7 mouse cellular contexts compared by ENCODE assay signal in the genomic region with DNA sequence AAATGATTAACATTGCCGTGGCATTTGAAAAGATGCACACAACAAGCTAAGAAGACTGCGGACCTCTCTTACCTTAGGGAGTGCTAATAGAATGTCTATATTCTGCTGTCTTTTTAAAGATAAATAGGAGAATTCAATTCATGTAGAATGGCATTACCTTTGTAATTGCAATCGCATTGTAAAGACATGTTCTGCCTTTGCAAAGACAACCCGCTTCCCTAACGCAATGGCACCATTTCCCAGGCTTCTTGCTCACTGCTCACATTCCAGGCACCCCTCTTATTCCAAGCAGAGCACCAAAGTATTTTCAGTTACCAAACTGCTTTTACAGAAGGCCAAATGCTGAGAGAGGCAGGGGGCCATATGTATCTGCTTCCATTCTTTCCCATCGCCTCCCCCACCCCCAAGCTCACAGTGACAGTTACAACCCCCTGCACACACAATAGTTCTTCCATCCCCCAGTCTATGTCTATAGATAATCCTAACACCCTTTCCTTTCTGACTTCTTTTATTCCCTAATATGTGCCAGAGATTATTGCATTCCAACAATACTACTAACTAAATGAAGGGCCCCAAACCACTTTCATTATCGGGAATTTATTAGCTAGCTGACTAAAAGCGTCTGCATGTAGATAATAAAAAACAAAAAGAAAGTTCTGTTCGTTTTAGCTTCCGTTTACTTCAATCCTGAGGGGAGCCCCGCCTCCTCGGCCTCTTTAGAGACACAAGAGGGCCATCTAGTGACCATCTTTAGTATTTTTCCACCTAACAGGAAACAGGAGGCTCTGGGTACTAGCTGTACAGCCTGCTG. TPM values are rescaled to one million over a fixed set of nuclear protein-coding genes. Genes with fewer than 3 reads are reported as not detected.
A peak's percentile ranks its signal among the peaks of the same experiment; 100 is the strongest.
DNase-seq lines count a peak whose midpoint lies in the region; TF ChIP-seq lines count a peak whose summit lies in the region.

No protein-coding gene starts in this region.

- intact Hi-C loops in left cerebral cortex, adult 2 months (cut with DNase I) = loop anchor here (5.0 kb wide), 1 partner anchor 1239 kb away; no protein-coding TSS in a partner anchor

- H3K27ac ChIP-seq in left cerebral cortex, adult 2 months = peak overlapping the region; percentile 53

- peak overlapping the region; percentile 40 for H3K4me3 ChIP-seq in left cerebral cortex, adult 2 months

- TF ChIP-seq CTCF in left cerebral cortex, adult 2 months (IDR thresholded peaks at IDR 0.05) = peak; percentile 72

- DNase-seq in NIH3T3 (ENCODE audit: low read depth) = peak; percentile 84
- peak; percentile 56 for DNase-seq in c-Kit-positive CD71-negative TER-119-negative erythroid progenitor cells, embryonic 14.5 days (ENCODE audit: low read depth)
- DNase-seq in frontal cortex, adult 2 months (ENCODE audit: extremely low spot score in 1 of 2, low spot score in 1 of 2) = peak; percentile 39 to 88
- DNase-seq in induced T-regulatory cell, adult 2 months (ENCODE audit: low read depth) = peak; percentile 75
- peak; percentile 31 to 46 for DNase-seq in left cerebral cortex, adult 2 months (ENCODE audit: extremely low spot score in 1 of 2, low spot score in 2 of 2)
- DNase-seq in lung, postnatal 36 days = peak; percentile 83
- peak; percentile 29 for DNase-seq in right cerebral cortex, postnatal 14 days

RNA-seq across cellular contexts. Expression of a gene that starts 3.0 kb away (rescaled TPM):
- 7.0 and 10.5 TPM in 2 replicates for polyA plus RNA-seq in frontal cortex, adult 2 months (2012; rRNA removed)
- total RNA-seq in left cerebral cortex, adult 2 months (2021) = 10 to 100 TPM; 38.8 to 39.7 TPM

Comparison
In these comparisons a context has a peak if more than half of its experiments do, and no peak if none do; other contexts are left out.
1. Peak in every context shown above with its lines: DNase-seq, H3K4me3 ChIP-seq and H3K27ac ChIP-seq.
2. DNase-seq: peak in every context shown above with its lines; median percentile 84 in NIH3T3; 83 in lung, postnatal 36 days; 75 in induced T-regulatory cell, adult 2 months; 64 in frontal cortex, adult 2 months; 56 in c-Kit-positive CD71-negative TER-119-negative erythroid progenitor cells, embryonic 14.5 days; 38 in left cerebral cortex, adult 2 months; 29 in right cerebral cortex, postnatal 14 days.